Mouse (Mus musculus) adrenal gland, postnatal 14 days (tissue): ENCODE data around the gene Clec10a. TPM values are rescaled to one million over a fixed set of nuclear protein-coding genes. Genes with fewer than 3 reads are reported as not detected.
A peak's percentile ranks its signal among the peaks of the same experiment; 100 is the strongest.
"Not testable (repeated sequence)": the region's sequence is repeated elsewhere in the genome, so short reads cannot be mapped to it uniquely, and the experiment has no call there.

Source experiments
- DNase-seq: peaks from one replicate; pipeline ENCODE4 v3.0.0; 2021; ENCODE audit warnings: mixed read lengths
- long read RNA-seq, 2 experiments: library from polyadenylated mRNA; stranded (forward); transcript quantifications; one replicate each; pipeline ENCODE4 v2.0.0; 2021
- total RNA-seq: library from RNA; stranded (reverse); gene quantifications from 2 replicates; pipeline ENCODE4 v1.2.3, GENCODE M21; 2021

Gene Clec10a
- total RNA-seq = 4.2 and 8.2 TPM in 2 replicates
- long read RNA-seq, experiment 1 = 0 reads
- long read RNA-seq, experiment 2 = 0 reads

DNA sequence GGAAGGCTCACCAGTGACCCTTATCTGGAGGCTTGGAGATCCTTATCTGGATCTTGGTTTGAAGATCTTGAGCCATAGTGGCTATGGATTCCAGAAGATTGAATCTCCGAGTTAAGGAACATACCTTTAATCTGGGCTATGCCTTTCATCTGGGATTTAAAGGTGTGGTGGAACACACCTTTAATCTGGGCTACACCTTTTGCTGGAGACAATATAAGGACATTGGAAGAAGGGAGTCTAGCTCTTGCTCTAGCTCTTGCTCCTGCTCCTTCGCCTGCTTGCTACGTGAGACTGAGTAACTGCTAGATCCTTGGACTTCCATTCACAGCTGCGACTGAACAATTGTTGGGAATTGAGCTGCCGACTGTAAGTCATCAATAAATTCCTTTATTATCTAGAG, at the start of gene Clec10a:
Gene Clec10a, plus strand, starts transcription at position 301 of the 400 bp plus-strand sequence.
- not testable (repeated sequence) for DNase-seq

- no peak for DNase-seq
Observed at GRCm38 (mm10) chr11:70107085-70107484, 48.9 kb upstream of the Clec10a start.

DNA sequence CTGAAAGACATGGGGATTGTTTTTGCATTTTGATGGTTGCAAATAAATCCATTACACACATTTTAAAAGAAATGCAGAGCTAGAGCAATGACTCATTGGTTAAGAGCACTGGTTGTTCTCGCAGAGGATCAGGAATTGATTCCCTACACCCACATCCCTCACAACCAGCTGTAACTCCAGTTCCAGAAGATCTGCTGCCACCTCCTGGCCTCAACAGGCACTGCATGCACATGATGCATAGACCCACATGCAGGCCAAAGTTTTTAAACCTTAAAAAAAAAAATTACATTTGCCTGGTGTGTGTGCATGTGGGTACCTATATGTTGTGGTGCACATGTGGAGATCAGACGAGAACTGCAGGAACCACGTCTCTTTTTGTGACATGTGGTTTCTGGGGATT, 45.9 kb upstream of the Clec10a start:
- peak; percentile 55 for DNase-seq

GRCm38 (mm10) chr11:70114562-70114961, 41.4 kb upstream of the Clec10a start:
- no peak for DNase-seq

- no peak for DNase-seq
Observed at GRCm38 (mm10) chr11:70115901-70116300, 40.1 kb upstream of the Clec10a start.

DNA sequence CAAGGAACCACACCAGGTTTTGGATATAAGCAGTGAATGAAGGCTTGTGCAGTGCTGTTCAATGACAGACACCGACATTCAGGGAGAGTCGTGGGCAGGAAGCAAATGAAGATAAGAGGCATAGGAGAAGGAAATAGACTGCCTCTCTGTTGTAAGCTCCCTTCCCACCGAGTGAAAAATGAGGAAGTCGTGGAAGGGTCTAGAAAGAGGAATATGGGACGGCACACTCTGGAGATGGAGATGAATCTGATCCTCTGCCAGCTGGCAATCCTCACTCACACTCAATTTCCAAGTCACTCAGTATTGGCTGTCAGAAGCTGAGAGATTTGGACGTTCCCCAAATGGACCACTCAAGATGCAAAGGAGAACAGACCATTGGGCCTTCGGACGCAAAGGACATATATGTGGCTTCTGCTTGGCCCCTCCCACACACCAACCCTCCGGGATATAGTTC, 26.0 kb upstream of the Clec10a start, which contains the start of gene Mgl2:
Gene Mgl2, plus strand, starts transcription at position 404 of the 454 bp plus-strand sequence.
- no peak for DNase-seq

- not testable (repeated sequence) for DNase-seq
Observed at GRCm38 (mm10) chr11:70135001-70135400, 21.0 kb upstream of the Clec10a start.

DNA sequence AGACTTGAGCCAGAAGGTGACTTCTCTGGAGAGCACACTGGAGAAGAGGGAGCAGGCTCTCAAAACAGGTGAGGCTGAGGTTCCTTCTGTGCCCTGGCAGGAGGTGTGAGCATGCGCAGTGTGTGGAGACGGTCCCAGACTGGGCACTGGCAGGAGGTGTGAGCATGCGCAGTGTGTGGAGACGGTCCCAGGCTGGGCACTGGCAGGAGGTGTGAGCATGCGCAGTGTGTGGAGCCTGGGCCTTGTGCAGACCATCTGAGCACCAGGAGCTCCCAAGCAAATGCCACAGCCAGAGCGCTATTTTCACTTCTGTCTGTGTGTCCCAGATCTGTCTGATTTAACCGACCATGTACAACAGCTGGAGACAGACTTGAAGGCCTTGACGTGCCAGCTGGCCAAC, 20.1 kb upstream of the Clec10a start:
- not testable (repeated sequence) for DNase-seq

DNA sequence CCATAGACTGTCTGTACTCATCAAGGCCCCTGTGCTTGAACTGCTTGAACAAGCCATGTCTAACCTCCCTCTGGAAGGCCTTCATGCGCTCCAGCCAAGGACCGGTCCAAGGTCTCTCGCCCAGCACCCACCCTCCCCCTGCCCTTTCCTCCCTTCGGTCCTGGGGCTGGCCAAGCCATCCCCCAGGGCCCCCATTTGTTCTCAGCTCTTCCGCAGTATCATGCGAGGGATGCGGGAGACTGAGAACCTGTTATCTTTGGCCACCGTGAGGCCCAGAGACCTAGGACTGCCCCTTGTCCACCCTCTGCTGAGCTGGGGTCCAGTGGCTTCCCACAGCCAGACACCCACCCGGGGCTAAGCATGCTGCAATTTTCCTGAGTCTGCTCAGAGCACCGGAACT, 16.8 kb upstream of the Clec10a start:
- DNase-seq = no peak

GRCm38 (mm10) chr11:70151072-70151471, 4.9 kb upstream of the Clec10a start:
- DNase-seq = peak; percentile 36

DNA sequence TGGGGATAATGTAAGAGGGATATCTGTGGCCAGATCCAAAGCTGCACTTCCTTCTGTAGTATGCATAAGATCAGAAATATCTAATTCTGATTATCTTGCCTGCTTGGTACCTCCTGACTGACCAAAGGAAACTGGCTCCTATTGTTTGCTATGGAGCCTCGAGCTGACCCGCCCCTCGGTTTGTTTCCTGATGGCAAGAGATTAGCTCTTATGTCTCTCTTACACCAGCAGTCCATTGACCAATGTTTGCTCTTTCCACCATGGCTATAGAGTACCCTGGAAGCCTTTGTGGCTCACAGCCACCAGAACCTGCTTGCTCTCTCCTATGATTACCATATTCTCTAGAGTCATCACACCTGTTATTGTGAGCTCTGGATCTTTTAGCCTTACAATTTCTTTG, 6.3 kb downstream of the Clec10a start:
- DNase-seq = no peak

DNA sequence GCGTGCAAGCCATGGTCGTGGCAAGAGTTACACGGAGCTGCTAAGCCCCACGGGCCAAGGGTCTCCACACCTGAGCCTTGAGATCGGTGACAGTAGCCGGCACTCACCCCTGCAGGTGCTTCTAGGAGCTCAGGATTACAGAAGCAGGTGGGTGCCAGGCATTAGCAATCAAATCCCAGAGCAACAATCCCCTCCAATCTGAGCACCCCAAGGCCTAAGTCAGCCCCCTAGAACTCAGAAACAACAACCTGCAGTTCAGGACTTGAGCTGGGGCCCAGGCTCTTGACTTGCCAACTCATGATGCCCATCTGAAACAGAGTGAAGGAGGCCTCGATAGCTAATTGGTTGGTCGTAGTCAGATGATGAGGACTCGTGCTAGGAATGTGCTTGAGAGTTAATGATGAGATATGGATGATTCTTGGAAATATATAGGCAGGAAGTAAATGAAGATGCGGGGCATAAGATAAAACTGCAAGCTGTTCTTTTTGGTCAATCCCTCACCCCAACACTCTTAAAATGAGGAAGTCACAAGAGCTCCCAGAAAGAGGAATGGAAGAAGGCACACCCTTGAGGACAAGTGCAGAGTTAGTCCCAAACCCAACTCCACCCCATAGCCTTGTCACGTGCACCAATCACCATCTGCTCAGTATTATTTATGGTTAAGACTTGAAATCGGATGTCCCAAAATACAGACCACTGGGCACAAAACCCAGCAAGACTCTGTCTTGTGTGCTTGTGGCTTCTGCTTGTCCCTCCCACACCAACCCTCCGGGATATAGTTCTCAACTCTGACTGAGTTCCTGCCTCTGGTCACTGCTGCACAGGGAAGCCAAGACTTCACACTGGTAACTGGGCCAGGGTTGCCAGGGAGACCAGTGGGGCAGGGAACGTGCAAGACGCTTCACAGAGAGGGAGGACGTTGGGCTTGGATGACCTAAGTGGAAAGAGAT, 10.2 kb downstream of the Clec10a start:
- DNase-seq = peak; percentile 62

DNA sequence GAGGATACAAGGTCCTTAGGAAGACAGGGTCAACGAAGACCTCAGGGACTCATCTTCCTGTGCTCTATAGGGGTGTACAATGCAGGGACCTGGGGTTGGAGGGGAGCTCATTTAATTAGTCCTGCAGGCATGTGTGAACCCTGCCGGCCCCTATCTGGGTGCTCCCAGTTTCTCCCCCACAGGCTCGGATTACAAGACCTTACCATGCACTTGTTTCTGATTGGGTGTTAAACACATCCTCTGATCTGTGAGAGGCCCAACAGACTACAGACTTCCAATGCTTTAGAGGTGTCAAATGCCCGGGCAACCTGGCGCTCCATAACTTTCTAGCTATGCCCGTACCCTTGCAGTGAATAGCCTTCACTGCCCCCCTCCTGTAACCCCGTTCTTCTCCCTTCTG, 12.1 kb downstream of the Clec10a start:
- no peak for DNase-seq

GRCm38 (mm10) chr11:70169471-70169870, 13.5 kb downstream of the Clec10a start:
- DNase-seq = not testable (repeated sequence)

DNA sequence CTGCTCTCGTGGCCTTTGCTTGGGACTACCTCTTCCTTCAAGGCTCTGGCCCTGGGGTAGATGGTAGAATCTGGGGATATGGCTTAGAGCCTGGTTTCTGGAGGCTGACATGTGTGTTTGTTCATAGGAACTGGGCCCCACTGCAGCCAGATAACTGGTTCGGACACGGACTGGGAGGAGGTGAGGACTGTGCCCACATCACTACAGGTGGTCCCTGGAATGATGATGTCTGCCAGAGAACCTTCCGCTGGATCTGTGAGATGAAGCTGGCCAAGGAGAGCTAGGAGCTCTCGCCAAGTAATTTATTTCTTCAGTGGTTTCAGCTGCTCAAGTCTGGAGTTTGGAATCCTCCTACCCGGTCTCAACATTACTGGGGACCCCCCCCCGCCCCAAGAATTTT, 14.3 kb downstream of the Clec10a start:
- DNase-seq = no peak

- no peak for DNase-seq
Observed at GRCm38 (mm10) chr11:70171181-70171580, 15.2 kb downstream of the Clec10a start.

DNA sequence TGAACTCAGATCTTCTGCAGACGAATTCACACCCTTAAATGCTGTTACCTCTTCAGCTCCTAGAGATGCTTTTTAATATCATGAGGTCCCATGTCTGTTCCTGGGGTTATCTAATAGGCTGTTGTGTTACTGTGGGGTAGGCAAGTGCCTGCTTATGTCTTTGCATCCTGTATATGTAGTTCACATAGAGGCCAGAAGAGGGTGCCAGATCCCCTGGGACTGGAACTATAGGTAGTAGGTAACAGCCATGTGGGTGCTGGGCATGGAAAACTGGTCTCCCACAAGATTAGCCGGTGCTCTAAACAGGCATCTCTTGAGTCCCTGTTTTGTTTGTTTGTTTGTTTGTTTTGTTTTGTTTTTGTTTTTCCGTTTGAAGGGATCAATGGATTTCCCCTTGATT, 15.8 kb downstream of the Clec10a start:
- DNase-seq = peak; percentile 41

DNA sequence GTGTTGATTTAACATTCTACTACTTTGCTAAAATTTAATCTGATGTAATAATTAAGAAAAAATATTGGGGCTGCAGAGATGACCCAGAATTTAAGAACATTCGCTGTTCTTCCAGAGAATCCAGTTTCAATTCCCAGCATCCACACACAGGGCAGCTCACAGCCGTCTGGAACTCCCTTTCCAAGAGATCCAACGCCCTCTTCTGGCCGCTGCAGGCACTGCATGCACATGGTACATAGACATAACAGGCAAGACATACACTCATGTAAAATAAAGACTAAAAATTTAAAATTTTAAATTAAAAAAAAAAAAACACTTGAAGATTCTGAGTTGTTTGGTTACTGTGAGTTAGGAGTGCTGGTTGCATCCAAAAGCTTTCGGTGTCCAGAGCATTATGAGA, 16.3 kb downstream of the Clec10a start:
- peak; percentile 23 for DNase-seq

DNA sequence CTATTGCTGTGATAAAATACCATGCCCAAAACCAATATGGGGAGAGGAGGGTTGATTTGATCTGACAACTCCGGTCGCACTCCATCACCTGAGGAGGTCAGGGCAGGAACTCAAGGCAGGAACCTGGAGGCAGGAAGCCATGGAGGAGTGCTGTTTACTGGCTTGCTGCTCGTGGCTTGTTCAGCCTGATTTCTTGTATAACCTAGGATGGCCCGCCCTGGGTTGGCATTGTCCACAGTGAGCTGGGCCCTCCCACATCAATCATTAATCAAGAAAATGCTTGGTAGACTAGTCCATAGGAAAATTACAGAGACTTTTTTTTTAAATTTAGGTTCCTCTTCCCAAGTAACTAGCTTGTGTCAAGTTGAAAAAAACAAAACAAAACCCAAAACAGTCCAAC, 18.5 kb downstream of the Clec10a start:
- no peak for DNase-seq

DNA sequence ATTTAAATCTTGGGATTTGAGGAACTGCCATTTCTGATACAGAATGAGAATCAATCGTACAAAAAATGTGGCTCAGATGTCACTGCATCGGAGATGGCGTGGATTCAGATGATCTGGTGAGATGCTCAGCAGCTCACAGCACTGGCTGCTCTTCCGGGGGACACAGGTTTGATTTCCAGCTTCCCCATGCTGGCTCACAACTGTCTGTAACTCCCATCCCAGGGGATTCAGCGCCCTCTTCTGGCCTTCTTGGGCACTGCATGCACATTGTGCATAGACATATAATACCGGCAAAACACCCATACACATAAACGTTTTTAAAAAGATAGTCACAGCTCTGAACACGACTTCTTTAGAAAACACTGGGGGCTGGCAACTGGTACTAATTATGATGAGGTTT, 21.6 kb downstream of the Clec10a start:
- peak; percentile 21 for DNase-seq

DNA sequence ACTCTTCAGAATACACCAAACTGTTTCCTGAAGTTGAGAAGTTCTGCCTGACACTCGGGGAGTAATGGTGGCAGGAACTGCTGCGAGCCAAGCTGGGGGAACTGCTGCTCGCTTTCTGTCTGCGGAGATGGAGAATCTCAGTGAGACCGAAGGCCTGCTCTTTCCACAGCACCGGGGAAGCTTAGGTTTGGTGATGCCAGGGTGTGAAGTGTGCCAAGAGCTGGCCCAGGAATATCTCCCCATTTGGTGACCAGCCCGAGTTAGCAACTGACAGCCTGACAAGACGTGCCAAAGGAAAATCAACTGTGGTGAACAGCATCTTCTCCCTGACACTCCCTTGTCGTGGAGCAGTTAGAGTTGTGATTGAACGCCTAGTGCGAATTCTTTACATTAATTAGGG, 22.3 kb downstream of the Clec10a start:
- no peak for DNase-seq

DNA sequence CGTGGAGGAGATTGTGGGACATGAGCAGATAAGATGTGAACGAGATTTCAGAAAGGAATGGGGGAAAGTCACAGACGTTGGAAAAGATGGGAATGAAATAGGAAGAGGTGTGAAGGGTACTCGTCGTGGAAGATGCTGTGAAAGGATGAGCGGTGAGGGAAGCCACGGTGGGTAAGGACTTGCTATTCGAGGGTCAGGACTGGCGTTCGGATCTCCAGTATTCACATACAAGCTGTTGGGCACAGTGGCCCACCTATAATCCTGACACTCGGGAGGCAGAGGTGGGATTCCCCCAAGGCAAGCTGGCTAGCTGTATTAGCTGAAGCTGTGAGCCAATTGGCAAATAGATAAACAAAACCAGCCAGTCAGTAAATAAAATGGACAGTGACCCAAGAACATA, 22.8 kb downstream of the Clec10a start:
- DNase-seq = no peak

DNA sequence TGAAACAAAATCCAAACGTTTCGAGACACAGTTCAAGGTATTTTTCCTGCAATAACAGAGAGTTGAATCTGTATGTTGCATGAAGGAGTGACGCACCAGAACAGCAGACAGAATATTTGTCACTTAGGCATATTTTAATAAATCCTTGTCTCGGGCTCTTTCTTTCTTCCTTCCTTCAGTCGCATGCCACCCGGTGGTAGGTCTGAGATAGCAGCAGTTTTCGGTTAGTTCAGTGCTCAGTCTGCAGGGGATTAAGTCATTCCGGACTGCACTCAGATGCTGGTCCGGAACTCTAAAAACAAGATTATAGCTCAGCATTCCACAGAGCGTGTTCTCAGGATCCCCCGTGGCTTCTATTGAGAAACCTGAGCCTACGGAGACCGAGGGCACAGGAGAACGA, 23.4 kb downstream of the Clec10a start:
- peak; percentile 42 for DNase-seq

- no peak for DNase-seq
Observed at GRCm38 (mm10) chr11:70180496-70180895, 24.5 kb downstream of the Clec10a start.
